Mouse (Mus musculus) embryonic facial prominence, embryonic 11.5 days (tissue): ENCODE measurements around the gene Gdpd5. TPM values are rescaled to one million over a fixed set of nuclear protein-coding genes. Genes with fewer than 3 reads are reported as not detected.

Experiments
- ATAC-seq: fragments of 200-750 bp; cut with Nextera tagmentation; replicated peaks from 2 replicates; pipeline ENCODE4 v1.8.0; 2017; ENCODE audit warnings: low read depth; ENCODE audit not compliant: insufficient number of reproducible peaks, low FRiP score, low TSS enrichment
- DNase-seq: peaks from one replicate; pipeline ENCODE4 v3.0.0-alpha.2; 2015; ENCODE audit warnings: low spot score
- H3K27ac ChIP-seq: fragments of 300-500 bp; sonication (generic); replicated peaks from 2 replicates; pipeline ENCODE4 v1.5.1; 2014; ENCODE audit warnings: mild to moderate bottlenecking, low read depth, low read length, control low read depth
- H3K27me3 ChIP-seq: fragments of 300-500 bp; sonication (generic); 2 replicates; pipeline ENCODE4 v1.6.1; 2014; ENCODE audit warnings: mild to moderate bottlenecking, low read length, moderate library complexity, mixed read lengths; ENCODE audit not compliant: control insufficient read depth, insufficient read depth
- H3K36me3 ChIP-seq: fragments of 300-500 bp; sonication (generic); replicated peaks from 2 replicates; pipeline ENCODE4 v1.6.1; 2014; ENCODE audit warnings: low read depth, mild to moderate bottlenecking, low read length, moderate library complexity, mixed read lengths; ENCODE audit not compliant: control insufficient read depth, insufficient read depth
- H3K4me1 ChIP-seq: fragments of 300-500 bp; sonication (generic); 2 replicates; pipeline ENCODE4 v1.6.1; 2014; ENCODE audit warnings: low read length, mixed read lengths; ENCODE audit not compliant: control insufficient read depth, insufficient read depth
- H3K4me2 ChIP-seq: fragments of 300-500 bp; sonication (generic); 2 replicates; pipeline ENCODE4 v1.6.1; 2014; ENCODE audit warnings: low read depth, mild to moderate bottlenecking, control low read depth, low read length, moderate library complexity
- H3K4me3 ChIP-seq: fragments of 300-500 bp; sonication (generic); 2 replicates; pipeline ENCODE4 v1.5.1; 2014; ENCODE audit warnings: low read depth, low read length, control low read depth
- H3K9ac ChIP-seq: fragments of 300-500 bp; sonication (generic); replicated peaks from 2 replicates; pipeline ENCODE4 v1.6.1; 2014; ENCODE audit warnings: mild to moderate bottlenecking, control low read depth, low read length
- H3K9me3 ChIP-seq: fragments of 300-500 bp; sonication (generic); replicated peaks from 2 replicates; pipeline ENCODE4 v1.6.1; 2016; ENCODE audit warnings: mild to moderate bottlenecking, low read length, inconsistent platforms, mixed read lengths; ENCODE audit not compliant: control insufficient read depth
- WGBS: fragments of 180-500 bp; shearing (Covaris S2); extraction: QIAGEN DNeasy Blood & Tissue Kit; methylation state at CpG from one replicate; pipeline ENCODE4 v1.1.7; 2014; 5-methylcytosine and 5-hydroxymethylcytosine counted together
- polyA plus RNA-seq: library from polyadenylated mRNA; unstranded; fragments of >200 nt; fragmentation: Nextera tagmentation; extraction: Ambion mirVana; gene quantifications from 2 replicates; pipeline ENCODE4 v1.2.1, GENCODE M21; 2014

The Gdpd5 gene
- polyA plus RNA-seq, 1 experiment from 2014 or later, result 10.2 TPM

GRCm38 (mm10) chr7:99469680-99470405 is 88.6 kb downstream of the Gdpd5 start:
- no peak overlapping the region for H3K27ac ChIP-seq
- ATAC-seq, result no peak
- DNase-seq, result no peak
- no peak overlapping the region; the same call in 1 of the 2 replicates for H3K9ac ChIP-seq
- H3K36me3 ChIP-seq, result peaks cover 2% of the 10 kb centered on the region
- 80% methylated on average over 17 of the region's 17 CpGs for WGBS
- H3K4me1 ChIP-seq, result peaks cover 6% of the 10 kb centered on the region
- H3K9me3 ChIP-seq, result no peaks in the 10 kb centered on the region
- no peaks in the 10 kb centered on the region for H3K27me3 ChIP-seq
- no peak overlapping the region for H3K4me2 ChIP-seq
- H3K4me3 ChIP-seq, result no peak overlapping the region

- ATAC-seq (no peak), DNase-seq (no peak)
- H3K27me3 ChIP-seq, result no peaks in the 10 kb centered on the region
- H3K4me2 ChIP-seq, result no peak overlapping the region
- H3K36me3 ChIP-seq, result peaks cover 2% of the 10 kb centered on the region
- H3K9me3 ChIP-seq, result no peaks in the 10 kb centered on the region
- WGBS, result 53% methylated on average over 18 of the region's 18 CpGs
- H3K4me1 ChIP-seq, result peaks cover 4% of the 10 kb centered on the region; the same call in 1 of the 2 replicates
- H3K9ac ChIP-seq, result no peak overlapping the region
- no peak overlapping the region for H3K4me3 ChIP-seq
- H3K27ac ChIP-seq, result no peak overlapping the region
Measured at GRCm38 (mm10) chr7:99471578-99471977, 90.4 kb downstream of the Gdpd5 start.

GRCm38 (mm10) chr7:99473638-99474407 is 92.6 kb downstream of the Gdpd5 start:
- H3K9me3 ChIP-seq, result no peaks in the 10 kb centered on the region
- no peaks in the 10 kb centered on the region for H3K4me1 ChIP-seq
- ATAC-seq (no peak), DNase-seq (no peak)
- no peak overlapping the region for H3K4me2 ChIP-seq
- H3K4me3 ChIP-seq, result no peak overlapping the region
- H3K27me3 ChIP-seq, result no peaks in the 10 kb centered on the region
- H3K9ac ChIP-seq, result no peak overlapping the region
- H3K27ac ChIP-seq, result no peak overlapping the region
- peaks cover 2% of the 10 kb centered on the region for H3K36me3 ChIP-seq
- 90% methylated on average over 14 of the region's 14 CpGs for WGBS

- Histone ChIP-seq H3K9ac (no peak overlapping the region), H3K9me3 (no peaks in the 10 kb centered on the region), H3K36me3 (peaks cover 9% of the 10 kb centered on the region), H3K4me3 (no peak overlapping the region), H3K27me3 (no peaks in the 10 kb centered on the region), H3K4me1 (no peaks in the 10 kb centered on the region; the same call in 1 of the 2 replicates), H3K27ac (peak overlapping the region; percentile 41; the same call in 1 of the 2 replicates), H3K4me2 (no peak overlapping the region)
- peak; percentile 29 for ATAC-seq
- DNase-seq, result no peak
- 71% methylated on average over 12 of the region's 12 CpGs for WGBS
Measured at GRCm38 (mm10) chr7:99474836-99475561, 93.8 kb downstream of the Gdpd5 start.

GRCm38 (mm10) chr7:99475562-99475911 is 94.3 kb downstream of the Gdpd5 start:
- H3K27me3 ChIP-seq, result no peaks in the 10 kb centered on the region
- no peak overlapping the region for H3K4me3 ChIP-seq
- WGBS, result 88% methylated on average over 2 of the region's 2 CpGs
- H3K36me3 ChIP-seq, result peaks cover 15% of the 10 kb centered on the region
- no peak for DNase-seq
- no peak for ATAC-seq
- no peak overlapping the region for H3K4me2 ChIP-seq
- no peak overlapping the region for H3K9ac ChIP-seq
- no peaks in the 10 kb centered on the region for H3K9me3 ChIP-seq
- no peaks in the 10 kb centered on the region; the same call in none of the 2 replicates for H3K4me1 ChIP-seq
- no peak overlapping the region for H3K27ac ChIP-seq

GRCm38 (mm10) chr7:99476558-99477114 is 95.4 kb downstream of the Gdpd5 start:
- DNase-seq, result no peak
- H3K27me3 ChIP-seq, result no peaks in the 10 kb centered on the region
- H3K36me3 ChIP-seq, result peaks cover 23% of the 10 kb centered on the region
- H3K27ac ChIP-seq, result no peak overlapping the region
- no peak for ATAC-seq
- WGBS, result 37% methylated on average over 3 of the region's 3 CpGs
- H3K4me3 ChIP-seq, result no peak overlapping the region
- H3K9ac ChIP-seq, result no peak overlapping the region
- H3K4me2 ChIP-seq, result no peak overlapping the region
- H3K9me3 ChIP-seq, result no peaks in the 10 kb centered on the region
- peaks cover 1% of the 10 kb centered on the region for H3K4me1 ChIP-seq

- Histone ChIP-seq H3K27ac (no peak overlapping the region), H3K9ac (no peak overlapping the region), H3K36me3 (peaks cover 29% of the 10 kb centered on the region), H3K27me3 (no peaks in the 10 kb centered on the region), H3K9me3 (no peaks in the 10 kb centered on the region), H3K4me2 (no peak overlapping the region), H3K4me1 (peaks cover 6% of the 10 kb centered on the region), H3K4me3 (no peak overlapping the region)
- WGBS, result 82% methylated on average over 5 of the region's 5 CpGs
- no peak for ATAC-seq
- no peak for DNase-seq
Measured at GRCm38 (mm10) chr7:99477235-99477634, 96.0 kb downstream of the Gdpd5 start.
